Mouse (Mus musculus) cerebellum, postnatal 25 days (tissue): ENCODE results near the gene Dlgap4.

Experiments
- DNase-seq, 2 experiments: peaks; one replicate each; pipeline ENCODE4 v3.0.0; 2021; ENCODE audit warnings: mixed read lengths in 2 of 2

Dlgap4 gene

GRCm38 (mm10) chr2:156663162-156663561 lies 49.7 kb downstream of the Dlgap4 start:
- DNase-seq = no peak

GRCm38 (mm10) chr2:156664407-156664806 lies 50.9 kb downstream of the Dlgap4 start:
- DNase-seq = no peak

- DNase-seq = no peak
Observed at GRCm38 (mm10) chr2:156664993-156665518, 51.6 kb downstream of the Dlgap4 start.

- DNase-seq = no peak
Observed at GRCm38 (mm10) chr2:156665620-156666196, 52.2 kb downstream of the Dlgap4 start.

DNA sequence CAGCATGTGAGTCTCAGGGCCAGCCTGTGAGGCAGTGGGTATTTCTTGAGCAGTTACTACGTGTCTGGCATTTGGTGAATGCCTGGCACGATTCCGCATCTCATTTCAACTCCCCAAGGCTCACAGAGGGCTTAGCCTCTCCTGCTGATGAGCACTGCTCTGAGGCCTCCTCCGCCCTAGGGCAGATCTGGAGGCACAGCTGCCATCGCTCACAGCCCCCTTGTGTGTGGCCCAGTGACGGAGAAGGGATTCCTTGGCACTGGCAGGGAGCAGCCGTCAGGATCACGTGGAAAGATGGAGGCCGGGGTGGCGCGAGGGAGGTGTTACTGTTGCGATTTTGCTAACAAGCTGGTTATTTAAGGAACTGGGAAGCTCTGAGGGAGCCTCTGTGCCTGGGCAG lies 52.7 kb downstream of the Dlgap4 start:
- no peak for DNase-seq

- peak; percentile 71 to 82 for DNase-seq
Observed at GRCm38 (mm10) chr2:156667290-156667689, 53.8 kb downstream of the Dlgap4 start.

- DNase-seq = no peak
Observed at GRCm38 (mm10) chr2:156668625-156669024, 55.1 kb downstream of the Dlgap4 start.

- DNase-seq = peak; percentile 41 to 52
Observed at GRCm38 (mm10) chr2:156673307-156673706, 59.8 kb downstream of the Dlgap4 start.

GRCm38 (mm10) chr2:156673881-156674669 lies 60.6 kb downstream of the Dlgap4 start:
- peak in 1 of 2 experiments; percentile 52 for DNase-seq

DNA sequence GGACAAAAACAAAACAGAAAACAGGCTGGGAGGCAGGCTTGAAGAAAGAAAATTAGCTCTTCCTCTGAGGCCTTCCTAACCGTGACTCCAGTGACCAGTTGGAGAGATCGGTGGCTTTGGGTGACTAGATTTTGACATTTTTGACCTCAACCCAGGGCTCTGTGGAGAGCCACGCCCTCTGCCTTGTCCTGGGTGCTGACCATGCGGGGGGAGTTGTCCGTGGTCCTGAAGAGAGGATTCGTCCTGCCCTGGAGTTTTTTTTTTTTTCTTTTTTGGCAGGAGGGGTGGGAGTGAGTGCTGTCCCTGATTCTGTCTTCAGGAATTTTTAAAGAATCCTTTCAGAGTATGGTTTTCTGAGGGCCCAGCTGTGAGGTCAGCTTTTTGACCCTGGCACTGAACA lies 63.4 kb downstream of the Dlgap4 start:
- DNase-seq = no peak

- peak; percentile 81 to 87 for DNase-seq
Observed at GRCm38 (mm10) chr2:156678112-156678511, 64.6 kb downstream of the Dlgap4 start.

DNA sequence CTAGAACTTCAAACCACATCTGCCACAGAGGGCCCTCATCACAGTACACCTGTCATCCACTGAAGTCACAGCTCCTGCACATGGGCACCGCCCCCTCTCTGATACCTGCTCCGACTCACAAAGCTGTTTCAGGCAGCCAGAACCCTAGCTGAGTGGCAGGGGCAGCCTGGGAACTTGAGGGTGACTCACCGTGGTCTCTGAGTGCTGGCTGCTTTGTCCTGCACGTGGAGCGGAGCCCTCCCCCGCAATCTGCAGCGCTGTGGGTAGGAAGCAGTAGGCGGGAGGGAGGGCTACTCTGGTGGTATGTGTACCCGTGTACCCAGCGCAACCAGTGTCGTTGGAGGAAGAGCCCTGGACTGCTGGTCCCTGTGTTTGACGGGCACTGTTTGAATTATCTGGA lies 69.5 kb downstream of the Dlgap4 start:
- DNase-seq = no peak

DNA sequence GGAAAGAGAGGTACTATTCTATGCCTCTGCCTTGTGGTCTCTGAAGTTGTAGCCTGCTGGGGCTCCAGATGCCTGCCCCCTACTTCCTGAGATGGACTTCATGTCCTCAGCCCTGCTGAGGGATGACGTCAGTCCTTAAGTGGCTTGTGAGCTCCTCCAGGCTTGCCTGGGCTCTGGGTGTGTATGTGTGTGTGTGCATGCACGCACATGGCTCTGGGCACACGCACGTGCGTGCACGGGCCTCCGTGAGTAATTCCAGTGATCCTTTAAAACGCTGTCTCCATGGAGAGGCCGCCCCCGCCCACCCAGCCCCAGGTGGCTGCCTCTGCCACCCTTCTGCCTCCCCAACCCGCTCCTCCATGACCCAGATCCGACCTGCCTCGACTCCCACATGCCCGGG lies 72.5 kb downstream of the Dlgap4 start:
- DNase-seq = no peak

DNA sequence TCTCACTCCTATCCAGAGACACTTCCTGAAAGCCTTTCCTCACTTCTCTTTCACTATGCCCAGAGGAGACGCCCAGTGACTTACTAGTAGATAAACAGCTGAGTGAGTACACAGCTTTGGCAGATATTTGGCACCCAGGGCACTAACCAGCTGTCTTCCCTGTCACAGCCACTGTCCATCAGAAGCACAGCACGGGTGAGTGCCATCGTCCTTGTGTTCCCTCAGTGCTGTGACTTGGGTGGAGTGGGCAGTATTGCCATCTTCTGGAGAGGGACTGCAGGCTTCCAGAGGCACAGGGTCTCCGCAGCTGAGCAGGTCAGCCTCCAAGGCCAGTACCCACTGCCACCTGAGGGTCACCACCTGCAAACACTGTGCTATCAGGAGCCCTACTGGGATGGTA lies 73.2 kb downstream of the Dlgap4 start:
- no peak for DNase-seq

GRCm38 (mm10) chr2:156688604-156689003 lies 75.1 kb downstream of the Dlgap4 start:
- DNase-seq = peak; percentile 82 to 90

DNA sequence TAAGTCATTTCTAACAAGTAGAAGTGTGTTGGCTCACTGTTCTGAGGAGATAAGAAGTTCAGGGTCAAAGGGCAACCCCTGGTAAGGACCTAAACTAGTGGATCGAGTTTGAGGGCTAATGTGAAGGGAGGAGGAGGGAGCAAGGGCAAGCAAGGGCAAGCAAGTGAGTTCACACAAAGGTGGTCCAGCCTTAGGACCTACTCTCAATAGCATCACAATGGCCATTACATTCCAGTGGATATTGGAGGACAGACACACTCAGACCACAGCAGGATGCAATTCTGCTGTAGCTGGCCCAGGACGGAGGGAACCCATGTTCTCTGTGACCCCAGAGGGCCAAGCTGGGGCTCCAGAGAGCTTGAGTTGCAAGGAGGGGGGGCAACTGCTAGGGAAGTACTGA lies 77.3 kb downstream of the Dlgap4 start:
- DNase-seq = no peak

DNA sequence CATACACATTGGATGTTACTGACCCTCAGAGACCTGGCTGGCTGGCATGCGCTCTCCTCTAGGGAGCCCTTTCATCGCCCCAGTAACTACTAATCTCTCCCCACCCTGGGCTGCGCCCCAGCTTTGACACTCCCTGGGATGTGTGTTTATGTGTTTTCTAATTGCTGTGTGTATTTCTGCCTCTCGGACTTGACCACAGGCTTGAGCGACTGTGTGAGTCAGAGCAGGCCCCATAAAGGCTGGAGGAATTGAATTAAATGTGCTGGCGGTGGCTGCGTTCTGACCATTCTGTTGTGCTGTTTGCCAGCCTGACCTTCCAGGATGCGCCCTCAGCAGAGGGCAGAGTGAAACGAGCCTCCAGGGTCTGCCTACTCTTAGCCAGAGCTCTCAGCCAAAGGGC lies 78.2 kb downstream of the Dlgap4 start:
- DNase-seq = no peak

DNA sequence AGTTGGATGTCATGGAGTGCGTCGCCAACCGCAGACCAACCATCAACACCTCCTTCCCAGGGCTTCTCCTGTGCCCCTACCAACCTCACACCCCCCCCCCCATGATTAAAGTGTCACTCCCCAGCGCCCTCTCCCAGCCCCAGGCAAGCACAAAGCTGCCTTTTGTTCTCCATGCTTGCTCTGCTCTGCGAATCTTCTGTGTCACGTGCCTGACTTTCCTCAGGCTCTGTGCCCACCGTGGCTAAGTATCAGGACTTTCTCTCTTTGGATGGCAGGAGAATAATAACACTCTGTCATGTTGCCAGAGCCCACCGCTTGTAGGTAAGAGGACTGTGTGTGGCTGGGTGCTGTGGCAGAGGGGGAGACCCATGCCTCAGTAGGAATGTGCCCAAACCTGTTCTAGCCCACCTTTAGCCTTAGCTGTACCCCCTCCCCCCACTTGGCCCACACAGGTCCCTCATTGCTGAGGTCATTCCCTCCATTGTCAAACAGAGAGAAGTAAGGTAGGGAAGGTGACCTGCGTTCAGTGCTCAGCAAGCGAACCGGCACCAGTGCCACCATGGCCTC lies 79.8 kb downstream of the Dlgap4 start:
- no peak for DNase-seq

GRCm38 (mm10) chr2:156697261-156697660 lies 83.8 kb downstream of the Dlgap4 start:
- DNase-seq = peak in 1 of 2 experiments; percentile 9

GRCm38 (mm10) chr2:156698168-156698567 lies 84.7 kb downstream of the Dlgap4 start:
- peak in 1 of 2 experiments; percentile 30 for DNase-seq

GRCm38 (mm10) chr2:156705473-156705872 lies 92.0 kb downstream of the Dlgap4 start:
- peak; percentile 90 to 93 for DNase-seq

GRCm38 (mm10) chr2:156716683-156717082 lies 103.2 kb downstream of the Dlgap4 start:
- peak; percentile 48 to 58 for DNase-seq

GRCm38 (mm10) chr2:156717320-156718281 lies 104.1 kb downstream of the Dlgap4 start:
- peak; percentile 78 to 88 for DNase-seq
